Mouse (Mus musculus) testis, adult 2 months (tissue): ENCODE data around the gene Sorcs2.

Experiments used
- CTCF ChIP-seq: fragments of 200-500 bp; IDR thresholded peaks from 2 replicates; pipeline ENCODE4 v1.5.1; 2012; ENCODE audit warnings: low read depth, mild to moderate bottlenecking, inconsistent platforms, low read length, moderate library complexity; ENCODE audit not compliant: control insufficient read depth, insufficient read depth, insufficient replicate concordance
- POLR2A ChIP-seq: fragments of 200-500 bp; IDR thresholded peaks from 2 replicates; pipeline ENCODE4 v1.6.1; 2012; ENCODE audit warnings: low read depth, mild to moderate bottlenecking, inconsistent platforms, low read length, moderate library complexity; ENCODE audit not compliant: control insufficient read depth

GRCm38 (mm10) chr5:36330472-36331155, 67.3 kb downstream of the Sorcs2 start:
- TF ChIP-seq POLR2A: no peak
- TF ChIP-seq CTCF: no peak
